Mouse (Mus musculus) spleen, adult 2 months (tissue): ENCODE data around the gene Serpinb1a.

ENCODE experiments used
- CTCF ChIP-seq: fragments of 200-500 bp; IDR thresholded peaks from 2 replicates; pipeline ENCODE4 v1.5.1; 2011; ENCODE audit warnings: mild to moderate bottlenecking, inconsistent platforms; ENCODE audit not compliant: insufficient read depth, insufficient read length, insufficient replicate concordance; ENCODE audit errors: extremely low read depth
- POLR2A ChIP-seq: fragments of 200-500 bp; IDR thresholded peaks from 2 replicates; pipeline ENCODE4 v1.6.1; 2011; ENCODE audit warnings: low read depth, low read length, inconsistent platforms

- TF ChIP-seq CTCF (no peak), POLR2A (no peak)
Observed at GRCm38 (mm10) chr13:32860821-32861220, 9.8 kb upstream of the Serpinb1a start.
